Mouse (Mus musculus): ENCODE measurements at regions not wholly inside any gene's neighbourhood (a gene's known extent, or its start where the extent isn't known, plus 50 kb on each side); places are given as distances from the start of the nearest gene placed in this dataset.

GRCm38 (mm10) chr1:81927721-81928120 lies 305.2 kb upstream of the Gm9747 start:
- in situ Hi-C loops (cut with MboI, MseI): no loop called here

- in situ Hi-C loops (cut with MboI, MseI): no loop called here
These were observed 299.8 kb upstream of the Gm9747 start for GRCm38 (mm10) chr1:81933064-81933463.

DNA sequence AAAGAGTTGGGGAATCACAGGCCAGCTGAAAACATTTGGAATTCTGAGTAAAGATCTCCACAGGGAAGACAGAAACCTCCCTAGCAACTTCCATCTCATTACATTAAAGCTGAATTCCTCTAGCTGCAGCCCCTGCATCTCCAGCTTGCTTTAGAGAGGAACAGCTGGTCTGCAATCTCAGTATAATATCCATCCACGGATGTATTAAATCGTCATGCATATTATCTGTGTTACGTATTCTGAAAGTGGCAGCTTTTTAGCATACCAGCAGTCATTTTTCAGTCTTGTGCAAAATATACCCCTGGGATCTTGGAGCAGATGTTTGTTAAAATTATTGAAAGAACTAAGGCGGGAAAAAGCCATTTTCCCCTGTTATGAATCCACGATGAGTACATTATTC lies 287.7 kb upstream of the Gm9747 start:
- in situ Hi-C loops (cut with MboI, MseI): no loop called here

GRCm38 (mm10) chr1:81950140-81950550 lies 282.8 kb upstream of the Gm9747 start:
- in situ Hi-C loops (cut with MboI, MseI): no loop called here

GRCm38 (mm10) chr1:81950853-81951252 lies 282.1 kb upstream of the Gm9747 start:
- in situ Hi-C loops (cut with MboI, MseI): no loop called here

GRCm38 (mm10) chr1:81951493-81952011 lies 281.4 kb upstream of the Gm9747 start:
- in situ Hi-C loops (cut with MboI, MseI): no loop called here

DNA sequence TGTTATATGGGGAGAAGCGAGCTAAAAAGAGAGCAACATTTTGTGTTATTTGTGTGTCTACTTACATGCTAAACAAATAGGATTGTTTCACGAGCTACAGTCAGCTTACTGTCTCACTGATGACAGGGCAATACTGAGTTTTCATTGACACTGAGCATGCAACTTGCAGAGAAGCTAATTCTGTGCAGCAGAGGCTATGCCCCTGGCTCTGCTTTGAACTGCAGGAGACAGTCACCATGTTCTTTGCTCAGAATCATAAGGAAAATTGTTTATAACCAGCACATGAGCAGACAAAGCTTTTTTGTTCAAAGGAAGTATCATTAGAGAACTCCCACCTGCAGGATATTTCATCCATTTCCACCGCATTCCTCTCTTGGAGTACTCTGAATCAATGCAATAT lies 280.8 kb upstream of the Gm9747 start:
- in situ Hi-C loops (cut with MboI, MseI): no loop called here

GRCm38 (mm10) chr1:81954507-81954906 lies 278.4 kb upstream of the Gm9747 start:
- in situ Hi-C loops (cut with MboI, MseI): no loop called here

DNA sequence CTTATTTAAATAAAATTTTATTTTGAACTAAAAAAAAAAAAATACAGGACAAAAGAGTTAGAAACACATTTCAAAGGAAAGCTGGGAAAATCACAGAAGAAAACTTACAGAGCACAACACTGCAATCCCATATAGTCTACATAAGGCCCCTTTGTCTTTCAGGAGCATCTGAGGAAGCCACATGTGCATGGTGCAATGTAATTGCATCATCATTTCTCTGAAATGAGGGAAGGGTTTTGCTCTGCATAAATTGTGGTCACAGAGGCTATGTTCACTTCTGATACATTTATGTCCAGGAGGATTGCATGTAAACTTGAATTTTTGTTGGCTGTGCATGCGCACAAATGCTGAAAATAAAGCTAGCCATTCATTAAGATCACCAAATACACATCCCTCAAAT lies 265.9 kb upstream of the Gm9747 start:
- in situ Hi-C loops (cut with MboI, MseI): no loop called here

GRCm38 (mm10) chr1:81967746-81968295 lies 265.1 kb upstream of the Gm9747 start:
- in situ Hi-C loops (cut with MboI, MseI): no loop called here

DNA sequence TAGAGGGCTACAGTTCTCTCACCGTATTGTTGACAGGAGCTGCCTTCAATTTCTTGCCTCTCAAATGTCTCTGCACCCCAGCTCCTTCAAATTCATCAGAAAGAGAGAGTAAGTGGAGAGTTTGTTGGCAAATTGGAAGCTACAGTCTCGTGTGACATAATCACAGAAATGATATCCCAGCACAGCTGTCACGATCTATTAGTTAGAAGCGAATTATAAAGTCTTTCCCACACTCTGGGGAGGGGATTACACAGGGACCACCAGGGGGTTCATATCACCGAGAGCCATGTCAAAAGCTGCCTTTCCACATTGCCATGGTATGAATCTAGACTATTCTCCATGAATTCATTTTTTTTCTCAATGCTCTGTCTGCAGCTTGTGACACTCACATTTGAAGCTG lies 260.3 kb upstream of the Gm9747 start:
- in situ Hi-C loops (cut with MboI, MseI): no loop called here

DNA sequence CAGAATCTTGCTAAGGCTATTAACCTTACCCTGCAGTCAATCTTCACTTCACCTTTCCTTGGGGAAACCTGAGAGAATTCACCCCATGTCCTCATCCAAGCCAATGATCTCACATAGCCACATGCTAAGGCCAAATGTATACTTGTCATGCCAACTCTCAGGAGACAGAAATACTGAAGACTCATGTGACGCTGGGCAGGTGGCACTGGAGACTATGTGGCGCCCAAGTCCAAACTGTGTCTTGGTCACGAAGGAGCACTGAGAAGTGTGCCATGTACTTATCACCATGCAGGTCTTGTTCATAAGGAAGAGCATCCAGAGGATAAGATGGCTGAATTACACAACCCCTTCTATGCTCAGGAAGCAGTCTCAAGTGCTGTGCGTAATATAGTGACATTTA lies 259.4 kb upstream of the Gm9747 start:
- in situ Hi-C loops (cut with MboI, MseI): no loop called here

DNA sequence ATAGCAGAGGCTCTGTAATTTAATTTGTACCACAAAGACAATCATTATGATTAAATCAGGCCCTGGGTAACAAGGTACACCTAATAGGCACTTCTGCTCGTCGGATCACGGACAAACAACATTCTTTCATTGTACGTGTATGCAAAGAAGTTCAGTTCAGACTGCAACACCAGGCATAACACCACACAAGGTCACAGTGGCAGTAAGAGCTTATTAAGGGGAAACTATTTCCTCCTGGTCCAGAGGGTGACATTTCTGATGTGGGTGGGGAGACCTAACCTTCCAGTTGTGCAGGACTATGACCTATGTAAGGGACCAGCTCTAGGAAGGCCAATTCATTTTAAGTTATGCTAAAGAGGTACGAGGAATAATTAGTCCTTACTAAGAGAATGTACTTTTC lies 225.0 kb upstream of the Gm9747 start:
- in situ Hi-C loops (cut with MboI, MseI): no loop called here

- in situ Hi-C loops (cut with MboI, MseI): no loop called here
These were observed 224.1 kb upstream of the Gm9747 start for GRCm38 (mm10) chr1:82008805-82009204.

DNA sequence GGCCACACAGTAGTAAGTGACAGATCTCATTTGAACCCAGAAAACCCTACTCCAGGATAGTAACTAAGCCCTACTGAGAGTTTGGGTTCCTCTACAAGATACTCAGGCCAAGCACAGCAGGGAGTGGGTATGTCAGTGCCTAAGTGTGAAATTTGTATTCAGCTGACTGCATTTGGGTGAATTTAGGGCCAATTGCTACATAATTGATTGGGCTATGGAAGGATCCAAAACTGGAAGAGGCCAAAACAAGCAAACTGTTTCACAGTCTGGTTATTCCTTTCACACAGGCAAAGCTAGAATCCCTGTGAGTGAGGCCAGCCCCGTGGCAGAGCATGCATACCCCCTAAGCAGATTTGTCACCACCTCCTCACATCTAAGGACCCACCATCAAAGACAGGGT lies 221.9 kb upstream of the Gm9747 start:
- in situ Hi-C loops (cut with MboI, MseI): no loop called here

GRCm38 (mm10) chr1:82015341-82015740 lies 217.6 kb upstream of the Gm9747 start:
- in situ Hi-C loops (cut with MboI, MseI): no loop called here

DNA sequence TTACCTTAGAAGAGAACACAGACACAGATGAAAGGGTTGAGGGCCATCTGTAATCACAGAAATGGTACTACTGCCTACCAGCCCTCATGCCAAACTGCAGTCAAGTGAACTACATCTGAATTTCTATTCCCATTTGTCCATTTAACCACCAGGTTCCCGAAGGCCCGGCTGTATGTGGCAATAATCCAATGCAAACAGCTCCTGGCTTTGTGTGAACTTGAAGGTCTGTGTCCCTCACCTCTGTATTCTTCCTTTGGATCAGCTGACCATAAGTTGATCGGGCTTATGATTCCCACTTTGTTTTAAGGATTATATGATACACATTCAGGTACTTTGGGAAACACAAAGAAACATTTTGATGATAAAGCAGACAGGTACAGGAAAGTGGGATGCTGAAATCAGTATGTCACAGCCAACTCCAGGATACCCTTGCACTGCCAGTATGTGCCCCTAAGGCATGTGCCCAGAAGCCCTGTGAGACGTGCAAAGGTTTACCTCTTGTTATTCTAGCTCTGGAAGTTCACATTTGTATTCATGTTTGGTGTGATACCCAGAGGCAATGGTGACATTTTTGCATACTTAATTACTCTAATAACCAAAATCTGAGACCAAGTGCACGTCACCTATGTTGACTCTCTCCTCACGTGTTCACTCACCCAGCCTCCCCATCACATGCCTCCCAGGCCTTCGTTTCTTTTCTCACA lies 214.1 kb upstream of the Gm9747 start:
- in situ Hi-C loops (cut with MboI, MseI): no loop called here

GRCm38 (mm10) chr1:82027761-82028160 lies 205.2 kb upstream of the Gm9747 start:
- in situ Hi-C loops (cut with MboI, MseI): loop anchor here (10.0 kb wide), 1 partner anchor 917 kb away; the partner anchor contains the start of gene A030003K21Rik

GRCm38 (mm10) chr1:82031130-82031529 lies 201.8 kb upstream of the Gm9747 start:
- in situ Hi-C loops (cut with MboI, MseI): no loop called here

- in situ Hi-C loops (cut with MboI, MseI): no loop called here
These were observed 200.5 kb upstream of the Gm9747 start for GRCm38 (mm10) chr1:82032410-82032809.

DNA sequence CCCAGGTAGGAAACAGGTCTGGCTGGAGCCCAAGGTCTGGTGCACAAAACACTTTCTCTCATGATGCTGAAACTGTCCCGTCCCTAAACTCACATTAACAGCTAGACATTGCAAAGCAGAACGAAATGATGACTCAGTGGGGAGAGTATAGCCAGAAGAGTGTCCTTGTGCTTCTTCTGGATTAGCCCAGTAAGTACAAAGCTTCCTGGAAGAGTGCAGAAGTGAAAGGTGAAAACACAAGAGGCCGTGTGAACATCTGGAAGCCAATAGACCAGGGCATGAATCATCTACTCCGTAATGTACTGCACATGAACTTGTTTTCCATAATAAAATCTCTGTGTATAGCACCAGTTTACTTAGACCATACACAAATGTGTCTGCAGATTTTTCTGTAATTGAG lies 194.7 kb upstream of the Gm9747 start:
- in situ Hi-C loops (cut with MboI, MseI): no loop called here

- in situ Hi-C loops (cut with MboI, MseI): no loop called here
These were observed 194.2 kb upstream of the Gm9747 start for GRCm38 (mm10) chr1:82038698-82039097.

DNA sequence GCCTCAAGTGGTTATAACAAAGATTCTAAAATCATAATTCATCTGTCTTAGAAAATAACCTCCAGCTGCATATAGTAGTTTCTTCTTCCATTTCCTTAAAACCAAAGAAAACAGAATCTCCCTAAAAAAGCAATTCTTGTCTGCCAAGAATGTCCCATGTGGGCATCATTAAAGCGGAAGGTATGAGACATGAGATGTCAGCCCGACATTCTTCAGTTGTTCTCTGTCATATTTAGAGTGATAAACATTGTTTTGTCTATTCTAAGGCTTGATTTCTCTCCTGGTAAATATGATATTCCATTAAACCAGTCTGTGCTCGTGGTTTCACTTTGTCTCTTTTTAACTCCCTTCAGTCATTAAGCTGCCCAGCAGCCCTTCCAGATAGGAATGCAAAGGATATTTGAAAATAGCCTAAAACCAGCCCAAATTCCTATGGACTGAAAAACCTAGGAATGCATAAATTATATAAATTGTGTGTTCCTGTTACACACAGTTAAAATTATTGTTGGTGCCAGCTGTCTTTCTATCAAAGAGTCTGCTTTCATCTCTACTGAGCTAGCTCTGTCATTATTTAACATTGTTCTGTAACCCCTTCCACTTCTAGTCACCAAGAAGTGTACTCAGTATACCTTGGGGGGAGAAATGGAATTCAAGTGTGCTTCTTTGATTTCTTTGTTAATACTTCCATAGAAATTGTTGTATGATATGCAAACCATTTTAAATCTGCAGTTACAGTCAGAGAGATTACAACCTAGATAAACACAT lies 191.4 kb upstream of the Gm9747 start:
- in situ Hi-C loops (cut with MboI, MseI): no loop called here
